8 mouse cellular contexts compared by ENCODE assay signal in genomic region chr2:91324761-91325421, GRCm38 (mm10).
DNase-seq lines count a peak whose midpoint lies in the region; ATAC-seq and TF ChIP-seq lines count a peak whose summit lies in the region.

No protein-coding gene starts in this region.

- TF ChIP-seq CTCF in cerebellum, adult 2 months (IDR thresholded peaks at IDR 0.05; ENCODE audit: borderline replicate concordance, insufficient read depth, low read depth, low read length), result no peak
- TF ChIP-seq CTCF in lung, embryonic 14.5 days (IDR thresholded peaks at IDR 0.05; ENCODE audit: low read depth), result no peak

- DNase-seq in cerebellum, adult 2 months, result peak; percentile 22 to 27
- no peak for DNase-seq in limb, embryonic 10.5 days (ENCODE audit: low spot score)
- DNase-seq in lung, embryonic 14.5 days, result peak; percentile 76
- peak; percentile 14 for DNase-seq in right cerebral cortex, postnatal 4 days
- no peak for DNase-seq in adrenal gland, adult (ENCODE audit: inconsistent age in 2 of 2, low spot score in 1 of 2)
- DNase-seq in spleen, adult 12 weeks (ENCODE audit: low spot score), result no peak

- whole genome bisulfite sequencing in cerebellum, adult 2 months, result 39% methylated on average over 15 of the region's 15 CpGs
- WGBS in limb, embryonic 13.5 days, result 53% methylated on average over 15 of the region's 15 CpGs
- WGBS in limb, embryonic 10.5 days, result 67% methylated on average over 15 of the region's 15 CpGs
- 43% methylated on average over 15 of the region's 15 CpGs for WGBS in lung, embryonic 14.5 days

- no peaks in the 10 kb centered on the region for H3K27me3 ChIP-seq in cerebellum, adult 2 months (ENCODE audit: control insufficient read depth, insufficient read depth, low read length)
- no peaks in the 10 kb centered on the region for H3K27me3 ChIP-seq in limb, embryonic 13.5 days
- no peaks in the 10 kb centered on the region for H3K27me3 ChIP-seq in limb, embryonic 10.5 days (ENCODE audit: low read depth, poor library complexity, severe bottlenecking)
- no peaks in the 10 kb centered on the region for H3K27me3 ChIP-seq in lung, embryonic 14.5 days (ENCODE audit: insufficient read depth, low read length)

- H3K4me2 ChIP-seq in limb, embryonic 13.5 days (replicated peaks), result no peak overlapping the region
- H3K4me2 ChIP-seq in lung, embryonic 14.5 days, result no peak overlapping the region

- no peaks in the 10 kb centered on the region for H3K9me3 ChIP-seq in limb, embryonic 13.5 days
- no peaks in the 10 kb centered on the region for H3K9me3 ChIP-seq in limb, embryonic 10.5 days (replicated peaks)
- no peaks in the 10 kb centered on the region for H3K9me3 ChIP-seq in lung, embryonic 14.5 days (ENCODE audit: low read depth, low read length)

- H3K9ac ChIP-seq in limb, embryonic 13.5 days, result no peak overlapping the region
- H3K9ac ChIP-seq in lung, embryonic 14.5 days, result no peak overlapping the region

- no peak overlapping the region for H3K27ac ChIP-seq in cerebellum, adult 2 months (ENCODE audit: insufficient read depth, low read length)
- peak overlapping the region; percentile 8; the same call in 1 of the 2 replicates for H3K27ac ChIP-seq in limb, embryonic 13.5 days
- no peak overlapping the region for H3K27ac ChIP-seq in limb, embryonic 10.5 days
- H3K27ac ChIP-seq in lung, embryonic 14.5 days (ENCODE audit: low read depth), result peak overlapping the region; percentile 24; the same call in 1 of the 2 replicates

- no peak for ATAC-seq in cerebellum, adult (ENCODE audit: insufficient number of reproducible peaks, low FRiP score, low TSS enrichment)
- no peak for ATAC-seq in limb, embryonic 13.5 days (ENCODE audit: low FRiP score, low read depth)
- peak; percentile 45; the same call in 1 of the 2 replicates for ATAC-seq in lung, embryonic 14.5 days (ENCODE audit: insufficient read depth)

- no peak for TF ChIP-seq POLR2A in cerebellum, adult 2 months (IDR thresholded peaks at IDR 0.05; ENCODE audit: borderline replicate concordance, insufficient read depth, low read length)

- no peaks in the 10 kb centered on the region for H3K36me3 ChIP-seq in limb, embryonic 13.5 days
- no peaks in the 10 kb centered on the region for H3K36me3 ChIP-seq in limb, embryonic 10.5 days
- no peaks in the 10 kb centered on the region for H3K36me3 ChIP-seq in lung, embryonic 14.5 days (ENCODE audit: insufficient read depth)

- peaks cover 18% of the 10 kb centered on the region for H3K4me1 ChIP-seq in cerebellum, adult 2 months (ENCODE audit: control insufficient read depth, insufficient read depth, low read length)
- H3K4me1 ChIP-seq in limb, embryonic 13.5 days, result no peaks in the 10 kb centered on the region
- H3K4me1 ChIP-seq in limb, embryonic 10.5 days, result no peaks in the 10 kb centered on the region
- 0 out of 2 replicates have a peak, but pooled peaks cover 4% of the 10 kb centered on the region for H3K4me1 ChIP-seq in lung, embryonic 14.5 days (ENCODE audit: insufficient read depth)

- no peak overlapping the region for H3K4me3 ChIP-seq in cerebellum, adult 2 months (replicated peaks; ENCODE audit: insufficient read depth, low read depth, low read length)
- H3K4me3 ChIP-seq in limb, embryonic 13.5 days, result no peak overlapping the region
- no peak overlapping the region for H3K4me3 ChIP-seq in limb, embryonic 10.5 days
- no peak overlapping the region for H3K4me3 ChIP-seq in lung, embryonic 14.5 days (ENCODE audit: low read depth, low read length)

Comparison
In these comparisons a context has a peak if more than half of its experiments do, and no peak if none do; other contexts are left out.
1. H3K27ac ChIP-seq: peak in limb, embryonic 13.5 days (single experiment) and lung, embryonic 14.5 days (single experiment); none in cerebellum, adult 2 months (single experiment) and limb, embryonic 10.5 days (single experiment).
2. DNase-seq: peak in cerebellum, adult 2 months (2 of 2), lung, embryonic 14.5 days (single experiment) and right cerebral cortex, postnatal 4 days (single experiment); none in limb, embryonic 10.5 days (single experiment), adrenal gland, adult (0 of 2) and spleen, adult 12 weeks (single experiment).